In genomic region chr17:43597742-43598141, GRCm38 (mm10) we compare ENCODE assay signal across 23 mouse cellular contexts. TPM values are rescaled to one million over a fixed set of nuclear protein-coding genes. Genes with fewer than 3 reads are reported as not detected.
DNase-seq lines count a peak whose midpoint lies in the region; ATAC-seq and TF ChIP-seq lines count a peak whose summit lies in the region.
"Had no signal": no experiment of that assay in that cellular context is flagged by ENCODE, and none has a peak within 500 bp of the region (broad histone marks: within the 10 kb centered on the region; RNA-seq: fewer than 3 reads in every experiment).

No protein-coding gene starts in this region.

- no peak overlapping the region for H3K9ac ChIP-seq in intestine, postnatal 0 days (ENCODE audit: low read depth, low read length)
- H3K9ac ChIP-seq in intestine, embryonic 15.5 days, result no peak overlapping the region
- H3K9ac ChIP-seq in stomach, postnatal 0 days (ENCODE audit: low read length), result no peak overlapping the region
- H3K9ac ChIP-seq: forebrain, embryonic 12.5 days; hindbrain, embryonic 12.5 days; liver, embryonic 13.5 days had no signal

- H3K27ac ChIP-seq in intestine, postnatal 0 days (ENCODE audit: low read depth, low read length), result no peak overlapping the region
- H3K27ac ChIP-seq in intestine, embryonic 15.5 days, result no peak overlapping the region
- H3K27ac ChIP-seq in stomach, postnatal 0 days (replicated peaks), result no peak overlapping the region
- H3K27ac ChIP-seq: forebrain, embryonic 12.5 days; hindbrain, embryonic 12.5 days; liver, embryonic 13.5 days had no signal

- TF ChIP-seq POLR2A in lung, adult 2 months (IDR thresholded peaks at IDR 0.05; ENCODE audit: borderline replicate concordance, extremely low read depth, low read depth, low read length), result no peak

- no peak for ATAC-seq in intestine, postnatal 0 days
- no peak for ATAC-seq in intestine, embryonic 15.5 days
- no peak for ATAC-seq in stomach, postnatal 0 days (ENCODE audit: low FRiP score, low TSS enrichment)
- no peak for ATAC-seq in activated CD4-positive, CD25-positive, alpha-beta regulatory T cell, adult 4 months

- 95% methylated on average over 2 of the region's 2 CpGs for WGBS in intestine, postnatal 0 days
- 92% methylated on average over 2 of the region's 2 CpGs for WGBS in intestine, embryonic 15.5 days
- WGBS in lung, adult 2 months, result 96% methylated on average over 2 of the region's 2 CpGs
- 100% methylated on average over 2 of the region's 2 CpGs for WGBS in stomach, postnatal 0 days

- no peaks in the 10 kb centered on the region for H3K27me3 ChIP-seq in intestine, postnatal 0 days (replicated peaks; ENCODE audit: control insufficient read depth, insufficient read depth, low read length)
- no peaks in the 10 kb centered on the region for H3K27me3 ChIP-seq in intestine, embryonic 15.5 days (replicated peaks)
- no peaks in the 10 kb centered on the region for H3K27me3 ChIP-seq in stomach, postnatal 0 days (ENCODE audit: control insufficient read depth, insufficient read depth, low read length)
- H3K27me3 ChIP-seq: forebrain, embryonic 12.5 days; hindbrain, embryonic 12.5 days; liver, embryonic 13.5 days had no signal

- H3K36me3 ChIP-seq in intestine, postnatal 0 days (ENCODE audit: control insufficient read depth, insufficient read depth), result no peaks in the 10 kb centered on the region
- no peaks in the 10 kb centered on the region for H3K36me3 ChIP-seq in intestine, embryonic 15.5 days
- H3K36me3 ChIP-seq in stomach, postnatal 0 days (ENCODE audit: control insufficient read depth, insufficient read depth, low read length), result no peaks in the 10 kb centered on the region
- H3K36me3 ChIP-seq: forebrain, embryonic 12.5 days; hindbrain, embryonic 12.5 days; liver, embryonic 13.5 days had no signal

- H3K9me3 ChIP-seq in intestine, postnatal 0 days (ENCODE audit: control insufficient read depth), result no peaks in the 10 kb centered on the region
- no peaks in the 10 kb centered on the region for H3K9me3 ChIP-seq in intestine, embryonic 15.5 days
- no peaks in the 10 kb centered on the region for H3K9me3 ChIP-seq in stomach, postnatal 0 days (ENCODE audit: control insufficient read depth, low read length)
- H3K9me3 ChIP-seq: hindbrain, embryonic 12.5 days had no signal

- H3K4me3 ChIP-seq in intestine, postnatal 0 days (ENCODE audit: low read depth, low read length), result no peak overlapping the region
- no peak overlapping the region for H3K4me3 ChIP-seq in intestine, embryonic 15.5 days (replicated peaks)
- no peak overlapping the region for H3K4me3 ChIP-seq in lung, adult 2 months (replicated peaks; ENCODE audit: extremely low read depth, low read depth, low read length)
- H3K4me3 ChIP-seq in stomach, postnatal 0 days (ENCODE audit: low read depth, low read length), result no peak overlapping the region
- H3K4me3 ChIP-seq: forebrain, embryonic 12.5 days; hindbrain, embryonic 12.5 days; liver, embryonic 13.5 days had no signal

- TF ChIP-seq CTCF in intestine, postnatal 0 days (IDR thresholded peaks at IDR 0.05; ENCODE audit: low read depth), result peak; percentile 38
- TF ChIP-seq CTCF in lung, adult 2 months (IDR thresholded peaks at IDR 0.05; ENCODE audit: insufficient read depth, low read length), result 0 out of 2 replicates have a peak, but pooled peaks have one; percentile 6
- peak; percentile 26; the same call in 1 of the 2 replicates for TF ChIP-seq CTCF in stomach, postnatal 0 days (IDR thresholded peaks at IDR 0.05; ENCODE audit: low read depth)

- H3K4me1 ChIP-seq in intestine, postnatal 0 days (replicated peaks; ENCODE audit: control insufficient read depth, insufficient read depth, low read length), result no peaks in the 10 kb centered on the region
- H3K4me1 ChIP-seq in intestine, embryonic 15.5 days (replicated peaks), result no peaks in the 10 kb centered on the region
- H3K4me1 ChIP-seq in lung, adult 2 months (ENCODE audit: control insufficient read depth, insufficient read depth, low read length), result no peaks in the 10 kb centered on the region
- H3K4me1 ChIP-seq in stomach, postnatal 0 days (replicated peaks; ENCODE audit: control insufficient read depth, insufficient read depth), result no peaks in the 10 kb centered on the region
- H3K4me1 ChIP-seq: forebrain, embryonic 12.5 days; hindbrain, embryonic 12.5 days; liver, embryonic 13.5 days had no signal

- no peak for TF ChIP-seq EP300 in stomach, postnatal 0 days (optimal IDR thresholded peaks at IDR 0.05)

- DNase-seq in lung, adult 2 months, result no peak
- DNase-seq in lung, postnatal 10 days, result no peak
- DNase-seq in R1 (ENCODE audit: low read depth, low spot score), result peak; percentile 55
- DNase-seq in stomach, postnatal 0 days (ENCODE audit: low spot score), result no peak
- DNase-seq: adrenal gland, postnatal 36 days; cerebellum, adult 9-11 months; gastrocnemius, postnatal 14 days; liver, embryonic 13.5 days; lung, postnatal 14 days; right cerebral cortex, postnatal 14 days had no signal

- H3K4me2 ChIP-seq in intestine, postnatal 0 days (replicated peaks; ENCODE audit: low read depth), result no peak overlapping the region
- H3K4me2 ChIP-seq in intestine, embryonic 15.5 days (replicated peaks), result no peak overlapping the region
- no peak overlapping the region for H3K4me2 ChIP-seq in stomach, postnatal 0 days (replicated peaks; ENCODE audit: low read depth)
- H3K4me2 ChIP-seq: forebrain, embryonic 12.5 days; hindbrain, embryonic 12.5 days; liver, embryonic 13.5 days had no signal

RNA-seq across cellular contexts. Expression of gene Pla2g7, which starts 29.8 kb away (rescaled TPM):
- 27.9 and 31.9 TPM in 2 replicates for polyA plus RNA-seq in intestine, postnatal 0 days (2015; fragmentation: Nextera tagmentation; extraction: Ambion mirVana)
- 12.0 and 12.7 TPM in 2 replicates for polyA plus RNA-seq in intestine, embryonic 15.5 days (2015; fragmentation: Nextera tagmentation; extraction: Ambion mirVana)
- polyA plus RNA-seq in lung, adult 2 months (2012; rRNA removed), result 4.3 and 9.7 TPM in 2 replicates
- 9.1 and 9.6 TPM in 2 replicates for polyA plus RNA-seq in stomach, postnatal 0 days (2015; fragmentation: Nextera tagmentation; extraction: Ambion mirVana)
- under 1 TPM in 1 of 2 experiments, not detected in 1; 0.89 TPM for polyA plus RNA-seq in activated CD4-positive, CD25-positive, alpha-beta regulatory T cell, adult 4 months (2017; shearing (Covaris generic))

RNA-seq across cellular contexts. Expression of gene Tdrd6, which starts 32.4 kb away (rescaled TPM):
- 2.5 and 2.6 TPM in 2 replicates for polyA plus RNA-seq in intestine, postnatal 0 days (2015; fragmentation: Nextera tagmentation; extraction: Ambion mirVana)
- 0.46 and 0.73 TPM in 2 replicates for polyA plus RNA-seq in intestine, embryonic 15.5 days (2015; fragmentation: Nextera tagmentation; extraction: Ambion mirVana)
- polyA plus RNA-seq in lung, adult 2 months (2012; rRNA removed), result 0.13 TPM in 1 of 2 replicates, not detected in the other
- 0.08 TPM in 1 of 2 replicates, not detected in the other for polyA plus RNA-seq in stomach, postnatal 0 days (2015; fragmentation: Nextera tagmentation; extraction: Ambion mirVana)
- polyA plus RNA-seq in activated CD4-positive, CD25-positive, alpha-beta regulatory T cell, adult 4 months (2017; shearing (Covaris generic)), result not detected
- polyA plus RNA-seq: C2C12; embryonic facial prominence, embryonic 11.5 days; kidney, embryonic 16.5 days; spleen, adult 2 months; stomach, embryonic 14.5 days; thymus, postnatal 0 days had no signal

RNA-seq across cellular contexts. Expression of gene Ankrd66, which starts 54.3 kb away (rescaled TPM):
- polyA plus RNA-seq in intestine, postnatal 0 days (2015; fragmentation: Nextera tagmentation; extraction: Ambion mirVana), result 0.83 and 0.94 TPM in 2 replicates
- 0.18 TPM in 1 of 2 replicates, not detected in the other for polyA plus RNA-seq in intestine, embryonic 15.5 days (2015; fragmentation: Nextera tagmentation; extraction: Ambion mirVana)
- polyA plus RNA-seq in lung, adult 2 months (2012; rRNA removed), result 1.6 and 1.7 TPM in 2 replicates
- not detected in 2 replicates for polyA plus RNA-seq in stomach, postnatal 0 days (2015; fragmentation: Nextera tagmentation; extraction: Ambion mirVana)
- polyA plus RNA-seq in activated CD4-positive, CD25-positive, alpha-beta regulatory T cell, adult 4 months (2017; shearing (Covaris generic)), result not detected
- polyA plus RNA-seq: forebrain, embryonic 12.5 days; heart, embryonic 16.5 days; limb, embryonic 11.5 days; liver, embryonic 13.5 days had no signal
